Mouse (Mus musculus) liver, postnatal 0 days (tissue): ENCODE results near the gene Itk.

Source experiments
- CTCF ChIP-seq: sonication (generic); IDR thresholded peaks from 2 replicates; pipeline ENCODE4 v1.5.1; 2016; ENCODE audit warnings: antibody characterized with exemption, low read depth
- EP300 ChIP-seq: IDR thresholded peaks from 2 replicates; pipeline ENCODE4 v1.6.1; 2016; ENCODE audit warnings: antibody characterized with exemption, low read depth, mild to moderate bottlenecking

DNA sequence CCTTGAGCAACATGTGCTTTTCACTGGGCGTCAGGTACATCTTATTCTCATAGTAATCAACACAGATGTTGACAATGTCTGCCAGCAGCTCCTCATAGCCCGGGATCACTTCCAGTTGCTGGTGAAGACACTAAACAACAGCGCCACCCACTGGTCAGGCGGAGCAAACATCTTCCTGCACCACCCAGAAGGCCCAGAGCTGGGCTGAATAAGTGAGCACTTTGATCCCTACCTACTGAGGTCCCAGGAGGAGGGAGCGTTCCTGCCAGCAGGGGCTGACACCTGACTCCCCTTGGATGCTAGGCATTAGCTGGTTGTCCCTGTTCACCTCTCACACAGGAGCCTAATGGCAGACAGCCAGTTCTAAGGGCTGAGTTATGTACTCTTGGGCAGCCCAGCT, 112.5 kb downstream of the Itk start:
- TF ChIP-seq CTCF (peak; percentile 66), EP300 (no peak)
